Mouse (Mus musculus) cerebellum, postnatal 10 days (tissue): ENCODE measurements around the gene Ttc19.
"Not testable (repeated sequence)": the region's sequence is repeated elsewhere in the genome, so short reads cannot be mapped to it uniquely, and the experiment has no call there.

ENCODE experiments used
- DNase-seq, 2 experiments: peaks; one replicate each; pipeline ENCODE4 v3.0.0; 2021; ENCODE audit warnings: mixed read lengths in 2 of 2

Ttc19 gene

GRCm38 (mm10) chr11:62285020-62285419 lies 3.7 kb downstream of the Ttc19 start:
- DNase-seq: no peak

- DNase-seq: no peak
Measured at GRCm38 (mm10) chr11:62287700-62288099, 6.4 kb downstream of the Ttc19 start.

- no peak for DNase-seq
Measured at GRCm38 (mm10) chr11:62294121-62294520, 12.8 kb downstream of the Ttc19 start.

GRCm38 (mm10) chr11:62298883-62299282 lies 17.6 kb downstream of the Ttc19 start:
- no peak for DNase-seq

- no peak for DNase-seq
Measured at GRCm38 (mm10) chr11:62305866-62306265, 24.6 kb downstream of the Ttc19 start.

GRCm38 (mm10) chr11:62309296-62309695 lies 28.0 kb downstream of the Ttc19 start:
- DNase-seq: no peak

GRCm38 (mm10) chr11:62314984-62315383 lies 33.7 kb downstream of the Ttc19 start:
- DNase-seq: no peak

GRCm38 (mm10) chr11:62317746-62318145 lies 36.5 kb downstream of the Ttc19 start:
- DNase-seq: no peak

GRCm38 (mm10) chr11:62320097-62320496 lies 38.8 kb downstream of the Ttc19 start:
- DNase-seq: no peak

GRCm38 (mm10) chr11:62323659-62324058 lies 42.4 kb downstream of the Ttc19 start:
- DNase-seq: no peak

GRCm38 (mm10) chr11:62331141-62331540 lies 49.9 kb downstream of the Ttc19 start:
- DNase-seq: peak; percentile 20 to 32

GRCm38 (mm10) chr11:62332228-62332627 lies 51.0 kb downstream of the Ttc19 start:
- peak in 1 of 2 experiments; percentile 10 for DNase-seq

GRCm38 (mm10) chr11:62343002-62343401 lies 61.7 kb downstream of the Ttc19 start:
- DNase-seq: no peak

GRCm38 (mm10) chr11:62351948-62352347 lies 70.7 kb downstream of the Ttc19 start:
- no peak for DNase-seq

GRCm38 (mm10) chr11:62355216-62355615 lies 73.9 kb downstream of the Ttc19 start:
- DNase-seq: no peak

GRCm38 (mm10) chr11:62366879-62367278 lies 85.6 kb downstream of the Ttc19 start:
- DNase-seq: no peak

GRCm38 (mm10) chr11:62369924-62370323 lies 88.7 kb downstream of the Ttc19 start:
- no peak for DNase-seq

- DNase-seq: peak in 1 of 2 experiments; percentile 9
Measured at GRCm38 (mm10) chr11:62371776-62372175, 90.5 kb downstream of the Ttc19 start.

GRCm38 (mm10) chr11:62377202-62377851 lies 96.1 kb downstream of the Ttc19 start:
- not testable (repeated sequence) for DNase-seq
